Mouse (Mus musculus) bone marrow, adult 2 months (tissue): Measurements from ENCODE around the gene Mxi1.

ENCODE experiments used
- CTCF ChIP-seq: fragments of 200-500 bp; IDR thresholded peaks from 2 replicates; pipeline ENCODE4 v1.5.1; 2011; ENCODE audit warnings: low read length, control low read depth; ENCODE audit not compliant: control insufficient read depth, insufficient read depth
- POLR2A ChIP-seq: fragments of 200-500 bp; IDR thresholded peaks from 2 replicates; pipeline ENCODE4 v1.6.1; 2011; ENCODE audit warnings: low read depth, mild to moderate bottlenecking, control low read depth, low read length, borderline replicate concordance; ENCODE audit not compliant: control insufficient read depth

DNA sequence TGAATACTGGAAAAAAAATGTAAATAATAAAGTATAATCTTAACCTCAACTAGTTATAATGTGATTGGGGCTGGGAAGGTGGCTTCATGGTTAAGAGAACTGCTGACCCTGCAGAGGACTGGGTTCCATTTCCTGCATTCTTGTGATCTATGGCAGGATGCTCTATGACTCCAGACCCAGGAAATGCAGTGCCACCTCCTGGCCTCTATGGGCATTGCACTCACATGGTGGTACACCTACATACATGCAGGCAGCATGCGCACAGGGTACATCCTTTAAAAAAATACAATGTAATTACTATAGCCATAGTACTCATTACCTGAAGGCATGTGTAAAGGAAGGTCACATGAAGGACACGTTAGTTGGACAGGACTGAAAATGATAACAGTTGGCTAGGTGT lies 52.6 kb downstream of the Mxi1 start:
- TF ChIP-seq CTCF = peak; percentile 70
- TF ChIP-seq POLR2A = no peak
